Mouse (Mus musculus): Measurements from ENCODE around the gene Thbs2. TPM values are rescaled to one million over a fixed set of nuclear protein-coding genes. Genes with fewer than 3 reads are reported as not detected.

Gene Thbs2
- total and polyA plus RNA-seq, 2 experiments: 0.92 to 2.1 TPM

DNA sequence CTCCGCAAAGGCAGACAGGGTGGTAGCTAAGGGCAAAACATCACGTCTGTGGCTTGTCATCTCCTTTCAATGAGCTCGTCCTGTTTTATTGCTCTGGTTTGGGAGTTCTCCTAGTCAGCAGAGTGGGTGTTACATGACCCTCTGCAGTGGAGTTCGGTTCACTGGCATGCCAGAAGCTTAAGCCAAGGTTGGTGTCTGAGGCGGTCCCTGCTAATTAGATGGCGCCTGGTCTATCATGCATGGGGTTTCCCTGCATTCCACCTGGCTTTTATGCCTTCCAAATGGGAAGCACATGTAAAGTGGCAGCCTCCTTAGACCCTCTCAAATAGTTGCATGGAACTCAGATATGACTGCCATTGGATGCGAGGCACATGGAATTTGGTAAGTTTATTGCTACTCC, 42.0 kb downstream of the Thbs2 start:
- DNase-seq (ENCODE audit: extremely low read depth, low read depth, low spot score): no peak
- TF ChIP-seq CTCF (IDR thresholded peaks at IDR 0.05; ENCODE audit: low read depth, low read length): no peak
- TF ChIP-seq POLR2A (IDR thresholded peaks at IDR 0.05; ENCODE audit: extremely low read depth, insufficient read depth, low read length): no peak
- Histone ChIP-seq H3K4me1 (ENCODE audit: control insufficient read depth, insufficient read depth, low read length) (no peaks in the 10 kb centered on the region; the same call in none of the 2 replicates), H3K36me3 (ENCODE audit: control insufficient read depth, insufficient read depth, low read length) (no peaks in the 10 kb centered on the region), H3K27me3 (ENCODE audit: control insufficient read depth, insufficient read depth, low read length) (no peaks in the 10 kb centered on the region), H3K4me3 (ENCODE audit: insufficient read depth, low read depth, low read length) (no peak overlapping the region), H3K9ac (ENCODE audit: low read depth, low read length) (no peak overlapping the region), H3K79me2 (ENCODE audit: control insufficient read depth, insufficient read depth, low read length) (no peaks in the 10 kb centered on the region), H3K27ac (replicated peaks; ENCODE audit: insufficient read depth, low read depth, low read length) (no peak overlapping the region)
- 88% methylated on average over 7 of the region's 7 CpGs for WGBS

DNA sequence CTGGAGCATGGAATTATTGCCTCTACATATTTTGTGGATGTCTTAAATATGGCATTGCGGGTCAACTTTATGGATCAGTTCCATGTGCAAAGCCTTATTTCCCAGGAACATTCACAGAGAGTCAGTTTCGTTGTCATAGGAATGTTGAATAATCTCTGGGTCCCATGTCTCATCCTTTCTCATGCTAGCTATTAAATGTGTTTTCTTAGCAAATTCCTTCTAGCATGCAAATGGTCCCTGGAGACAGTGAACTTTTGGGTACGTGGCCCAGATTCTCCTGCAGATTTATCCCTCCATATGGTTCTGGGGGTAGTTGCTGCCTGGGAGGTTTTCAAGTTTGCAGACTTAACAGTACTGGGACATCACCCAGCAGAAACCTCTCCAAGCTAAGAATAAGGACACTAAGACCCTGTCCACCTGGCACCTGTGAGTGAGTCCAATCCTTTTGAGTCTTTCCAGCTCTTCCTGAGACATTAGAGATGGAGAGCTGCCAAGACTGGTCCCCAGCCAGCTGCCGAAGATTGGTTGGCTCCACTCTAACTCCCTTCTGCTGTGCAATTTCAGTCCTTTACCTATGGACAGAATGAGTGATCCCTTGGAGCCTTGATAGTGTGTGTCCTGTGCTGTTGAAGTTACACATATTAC, 45.9 kb downstream of the Thbs2 start:
- Histone ChIP-seq H3K79me2 (ENCODE audit: control insufficient read depth, insufficient read depth, low read length) (no peaks in the 10 kb centered on the region), H3K27me3 (ENCODE audit: control insufficient read depth, insufficient read depth, low read length) (no peaks in the 10 kb centered on the region), H3K4me1 (ENCODE audit: control insufficient read depth, insufficient read depth, low read length) (no peaks in the 10 kb centered on the region), H3K4me3 (ENCODE audit: insufficient read depth, low read depth, low read length) (no peak overlapping the region), H3K27ac (replicated peaks; ENCODE audit: insufficient read depth, low read depth, low read length) (no peak overlapping the region), H3K36me3 (ENCODE audit: control insufficient read depth, insufficient read depth, low read length) (no peaks in the 10 kb centered on the region), H3K9ac (ENCODE audit: low read depth, low read length) (no peak overlapping the region)
- 80% methylated on average over 4 of the region's 4 CpGs for WGBS
- no peak for DNase-seq (ENCODE audit: extremely low read depth, low read depth, low spot score)
- no peak for TF ChIP-seq CTCF (IDR thresholded peaks at IDR 0.05; ENCODE audit: low read depth, low read length)
- no peak for TF ChIP-seq POLR2A (IDR thresholded peaks at IDR 0.05; ENCODE audit: extremely low read depth, insufficient read depth, low read length)

- no peak overlapping the region for H3K27ac ChIP-seq (replicated peaks; ENCODE audit: insufficient read depth, low read depth, low read length)
- WGBS: 65% methylated on average over 3 of the region's 3 CpGs
- no peaks in the 10 kb centered on the region for H3K79me2 ChIP-seq (ENCODE audit: control insufficient read depth, insufficient read depth, low read length)
- H3K4me1 ChIP-seq (ENCODE audit: control insufficient read depth, insufficient read depth, low read length): no peaks in the 10 kb centered on the region
- no peaks in the 10 kb centered on the region for H3K36me3 ChIP-seq (ENCODE audit: control insufficient read depth, insufficient read depth, low read length)
- DNase-seq (ENCODE audit: extremely low read depth, low read depth, low spot score): no peak
- H3K27me3 ChIP-seq (ENCODE audit: control insufficient read depth, insufficient read depth, low read length): no peaks in the 10 kb centered on the region
- H3K9ac ChIP-seq (ENCODE audit: low read depth, low read length): no peak overlapping the region
- TF ChIP-seq POLR2A (IDR thresholded peaks at IDR 0.05; ENCODE audit: extremely low read depth, insufficient read depth, low read length): no peak
- no peak for TF ChIP-seq CTCF (IDR thresholded peaks at IDR 0.05; ENCODE audit: low read depth, low read length)
- no peak overlapping the region for H3K4me3 ChIP-seq (ENCODE audit: insufficient read depth, low read depth, low read length)
Measured at GRCm38 (mm10) chr17:14643996-14644395, 50.0 kb downstream of the Thbs2 start.

DNA sequence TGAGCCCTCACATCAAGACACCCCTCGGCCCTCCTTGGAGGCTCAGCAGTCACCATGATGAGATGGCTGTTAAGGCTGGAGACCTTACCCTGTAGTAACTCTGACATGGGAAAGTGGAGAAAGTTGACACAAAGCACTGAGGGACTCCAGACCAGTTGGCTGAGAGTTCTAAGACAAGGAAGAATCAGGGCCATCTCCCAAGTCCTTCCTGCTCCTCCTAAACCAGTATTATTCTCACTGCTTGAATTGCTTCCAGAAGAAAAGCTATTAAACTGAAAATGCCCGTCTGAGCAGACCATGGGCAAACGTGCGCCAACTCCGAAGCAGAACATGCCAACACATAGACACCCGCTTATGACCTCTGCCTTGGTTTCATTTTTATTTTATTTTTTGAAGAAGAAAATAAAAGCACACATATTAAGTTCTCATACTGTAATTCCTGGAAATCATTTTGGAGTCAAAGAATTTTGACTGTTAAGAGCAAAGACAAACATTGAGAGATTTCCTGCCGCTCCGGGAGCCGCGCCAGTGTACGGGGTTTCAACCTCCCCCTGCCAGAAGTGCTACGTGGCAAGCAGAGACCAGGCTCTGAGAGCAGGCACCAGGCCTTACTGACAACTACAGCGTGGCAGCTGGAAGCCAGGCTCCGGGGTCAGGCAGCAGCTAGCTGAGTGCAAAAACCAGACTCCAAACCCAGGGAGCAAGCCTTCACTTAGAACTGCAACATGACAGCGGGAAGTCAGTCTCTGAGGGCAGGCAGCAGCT, 53.5 kb downstream of the Thbs2 start:
- Histone ChIP-seq H3K27ac (replicated peaks; ENCODE audit: insufficient read depth, low read depth, low read length) (no peak overlapping the region), H3K27me3 (ENCODE audit: control insufficient read depth, insufficient read depth, low read length) (no peaks in the 10 kb centered on the region), H3K36me3 (ENCODE audit: control insufficient read depth, insufficient read depth, low read length) (no peaks in the 10 kb centered on the region), H3K79me2 (ENCODE audit: control insufficient read depth, insufficient read depth, low read length) (no peaks in the 10 kb centered on the region), H3K9ac (ENCODE audit: low read depth, low read length) (no peak overlapping the region), H3K4me1 (ENCODE audit: control insufficient read depth, insufficient read depth, low read length) (no peaks in the 10 kb centered on the region), H3K4me3 (ENCODE audit: insufficient read depth, low read depth, low read length) (no peak overlapping the region)
- peak; percentile 28 for DNase-seq (ENCODE audit: extremely low read depth, low read depth, low spot score)
- TF ChIP-seq CTCF (IDR thresholded peaks at IDR 0.05; ENCODE audit: low read depth, low read length) (no peak), POLR2A (IDR thresholded peaks at IDR 0.05; ENCODE audit: extremely low read depth, insufficient read depth, low read length) (no peak)
- WGBS: 80% methylated on average over 15 of the region's 15 CpGs

- H3K79me2 ChIP-seq (ENCODE audit: control insufficient read depth, insufficient read depth, low read length): no peaks in the 10 kb centered on the region
- TF ChIP-seq CTCF (IDR thresholded peaks at IDR 0.05; ENCODE audit: low read depth, low read length) (no peak), POLR2A (IDR thresholded peaks at IDR 0.05; ENCODE audit: extremely low read depth, insufficient read depth, low read length) (no peak)
- no peaks in the 10 kb centered on the region for H3K4me1 ChIP-seq (ENCODE audit: control insufficient read depth, insufficient read depth, low read length)
- H3K4me3 ChIP-seq (ENCODE audit: insufficient read depth, low read depth, low read length): no peak overlapping the region
- H3K9ac ChIP-seq (ENCODE audit: low read depth, low read length): no peak overlapping the region
- H3K27me3 ChIP-seq (ENCODE audit: control insufficient read depth, insufficient read depth, low read length): no peaks in the 10 kb centered on the region
- DNase-seq (ENCODE audit: extremely low read depth, low read depth, low spot score): no peak
- H3K36me3 ChIP-seq (ENCODE audit: control insufficient read depth, insufficient read depth, low read length): no peaks in the 10 kb centered on the region
- 84% methylated on average over 8 of the region's 8 CpGs for WGBS
- H3K27ac ChIP-seq (replicated peaks; ENCODE audit: insufficient read depth, low read depth, low read length): no peak overlapping the region
Measured at GRCm38 (mm10) chr17:14635546-14636323, 58.3 kb downstream of the Thbs2 start.

Measured in liver, adult 2 months (tissue).